Mouse (Mus musculus) liver, embryonic 15.5 days (tissue): Measurements from ENCODE around the gene Tacc3. TPM values are rescaled to one million over a fixed set of nuclear protein-coding genes. Genes with fewer than 3 reads are reported as not detected.

Experiments
- ATAC-seq: fragments of 200-750 bp; cut with Nextera tagmentation; 2 replicates; pipeline ENCODE4 v1.8.0; 2017; ENCODE audit warnings: moderate number of reproducible peaks, mild to moderate bottlenecking, moderate library complexity; ENCODE audit not compliant: insufficient read depth
- H3K27ac ChIP-seq: fragments of 300-500 bp; sonication (generic); replicated peaks from 2 replicates; pipeline ENCODE4 v1.5.1; 2015; ENCODE audit warnings: mild to moderate bottlenecking, inconsistent platforms
- H3K27me3 ChIP-seq: fragments of 300-500 bp; sonication (generic); 2 replicates; pipeline ENCODE4 v1.6.1; 2015; ENCODE audit warnings: mild to moderate bottlenecking, inconsistent platforms
- H3K36me3 ChIP-seq: fragments of 300-500 bp; sonication (generic); replicated peaks from 2 replicates; pipeline ENCODE4 v1.6.1; 2015; ENCODE audit warnings: moderate library complexity, mild to moderate bottlenecking, inconsistent platforms
- H3K4me1 ChIP-seq: fragments of 300-500 bp; sonication (generic); replicated peaks from 2 replicates; pipeline ENCODE4 v1.6.1; 2015; ENCODE audit warnings: inconsistent platforms
- H3K4me2 ChIP-seq: fragments of 300-500 bp; sonication (generic); 2 replicates; pipeline ENCODE4 v1.6.1; 2015; ENCODE audit warnings: moderate library complexity, mild to moderate bottlenecking, inconsistent platforms
- H3K4me3 ChIP-seq: fragments of 300-500 bp; sonication (generic); replicated peaks from 2 replicates; pipeline ENCODE4 v1.5.1; 2015; ENCODE audit warnings: mild to moderate bottlenecking, inconsistent platforms
- H3K9ac ChIP-seq: fragments of 300-500 bp; sonication (generic); 2 replicates; pipeline ENCODE4 v1.6.1; 2015; ENCODE audit warnings: moderate library complexity, mild to moderate bottlenecking, inconsistent platforms
- H3K9me3 ChIP-seq: fragments of 300-500 bp; sonication (generic); replicated peaks from 2 replicates; pipeline ENCODE4 v1.6.1; 2016; ENCODE audit warnings: inconsistent platforms
- WGBS: fragments of 180-500 bp; shearing (Covaris S2); methylation state at CpG from one replicate; pipeline ENCODE4 v1.1.7; 2015; ENCODE audit warnings: mixed read lengths; ENCODE audit not compliant: insufficient replicate concordance; 5-methylcytosine and 5-hydroxymethylcytosine counted together
- polyA plus RNA-seq: library from polyadenylated mRNA; unstranded; fragments of >200 nt; fragmentation: Nextera tagmentation; extraction: Ambion mirVana; gene quantifications from 2 replicates; pipeline ENCODE4 v1.2.1, GENCODE M21; 2015

The Tacc3 gene
- polyA plus RNA-seq, 1 experiment from 2014 or later, result 140 TPM

GRCm38 (mm10) chr5:33656739-33657138 lies 1.2 kb upstream of the Tacc3 start:
- Histone ChIP-seq H3K4me3 (peak overlapping the region; percentile 96), H3K27me3 (no peaks in the 10 kb centered on the region), H3K9ac (peak overlapping the region; percentile 93), H3K27ac (peak overlapping the region; percentile 98), H3K4me2 (peak overlapping the region; percentile 93), H3K4me1 (peaks cover 72% of the 10 kb centered on the region), H3K36me3 (peaks cover 47% of the 10 kb centered on the region), H3K9me3 (no peaks in the 10 kb centered on the region)
- WGBS, result 19% methylated on average over 1 of the region's 1 CpGs
- ATAC-seq, result no peak

DNA sequence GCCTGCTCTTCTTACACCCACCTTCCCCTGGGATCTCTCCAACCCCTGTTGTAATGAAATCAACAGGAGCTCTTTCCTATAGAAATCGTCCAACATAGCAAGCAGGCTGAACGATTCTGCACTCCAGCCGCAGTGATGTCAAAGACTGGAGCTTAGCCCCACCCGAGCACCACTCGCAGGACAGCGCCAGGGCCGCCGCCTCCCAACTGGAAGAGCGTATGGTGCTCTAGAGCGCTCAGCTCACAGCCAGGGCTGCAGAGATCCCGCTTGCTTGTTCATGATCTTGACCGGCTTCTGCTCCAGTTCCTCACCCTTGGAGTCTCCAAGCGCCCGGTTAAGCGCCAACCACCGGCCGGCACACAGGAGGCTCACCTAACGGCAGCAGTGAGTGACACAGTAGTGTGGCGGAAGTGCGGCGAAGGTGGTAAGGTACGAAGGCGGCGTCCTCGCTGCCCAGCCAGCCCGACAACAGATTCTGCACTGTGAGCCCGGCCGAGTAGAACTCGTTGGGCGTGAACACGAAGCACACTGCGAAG lies 609 bp upstream of the Tacc3 start:
- no peaks in the 10 kb centered on the region for H3K9me3 ChIP-seq
- no peaks in the 10 kb centered on the region for H3K27me3 ChIP-seq
- H3K36me3 ChIP-seq, result peaks cover 53% of the 10 kb centered on the region
- peak overlapping the region; percentile 93 for H3K9ac ChIP-seq
- peak overlapping the region; percentile 93 for H3K4me2 ChIP-seq
- peak; percentile 44 for ATAC-seq
- peak overlapping the region; percentile 96 for H3K4me3 ChIP-seq
- under 1% methylated on average over 32 of the region's 32 CpGs for WGBS
- H3K27ac ChIP-seq, result peak overlapping the region; percentile 98
- H3K4me1 ChIP-seq, result peaks cover 71% of the 10 kb centered on the region

DNA sequence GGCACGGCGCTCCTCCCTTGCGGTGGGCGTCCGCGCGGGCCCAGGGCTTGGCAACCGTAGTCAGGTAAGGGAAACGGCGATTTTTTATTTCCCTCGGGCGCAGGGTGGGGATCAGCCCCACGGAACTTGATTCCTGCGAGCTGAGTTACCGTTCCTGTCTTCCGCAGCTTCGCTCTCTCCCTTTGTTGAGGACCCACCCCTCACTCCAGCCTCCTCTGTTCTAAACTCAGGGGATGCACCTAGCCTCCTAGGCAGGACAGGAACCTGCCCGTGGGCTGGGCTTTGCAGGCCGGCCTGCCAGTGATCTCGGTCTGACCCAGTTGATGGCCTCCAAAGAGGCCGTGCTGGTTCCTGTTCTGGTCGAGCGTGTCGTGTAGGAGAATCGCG lies 729 bp downstream of the Tacc3 start:
- Histone ChIP-seq H3K4me1 (peaks cover 58% of the 10 kb centered on the region), H3K27me3 (no peaks in the 10 kb centered on the region), H3K4me3 (peak overlapping the region; percentile 96), H3K27ac (peak overlapping the region; percentile 98), H3K4me2 (peak overlapping the region; percentile 93), H3K9ac (peak overlapping the region; percentile 93), H3K36me3 (peaks cover 58% of the 10 kb centered on the region), H3K9me3 (no peaks in the 10 kb centered on the region)
- 0 out of 2 replicates have a peak, but pooled peaks have one; percentile 1 for ATAC-seq
- under 1% methylated on average over 25 of the region's 26 CpGs for WGBS

GRCm38 (mm10) chr5:33668223-33668622 lies 10.3 kb downstream of the Tacc3 start:
- H3K4me2 ChIP-seq, result no peak overlapping the region
- no peak overlapping the region for H3K9ac ChIP-seq
- H3K27ac ChIP-seq, result no peak overlapping the region
- H3K36me3 ChIP-seq, result peaks cover 97% of the 10 kb centered on the region
- no peaks in the 10 kb centered on the region for H3K4me1 ChIP-seq
- no peaks in the 10 kb centered on the region for H3K27me3 ChIP-seq
- no peak for ATAC-seq
- no peaks in the 10 kb centered on the region for H3K9me3 ChIP-seq
- H3K4me3 ChIP-seq, result no peak overlapping the region

DNA sequence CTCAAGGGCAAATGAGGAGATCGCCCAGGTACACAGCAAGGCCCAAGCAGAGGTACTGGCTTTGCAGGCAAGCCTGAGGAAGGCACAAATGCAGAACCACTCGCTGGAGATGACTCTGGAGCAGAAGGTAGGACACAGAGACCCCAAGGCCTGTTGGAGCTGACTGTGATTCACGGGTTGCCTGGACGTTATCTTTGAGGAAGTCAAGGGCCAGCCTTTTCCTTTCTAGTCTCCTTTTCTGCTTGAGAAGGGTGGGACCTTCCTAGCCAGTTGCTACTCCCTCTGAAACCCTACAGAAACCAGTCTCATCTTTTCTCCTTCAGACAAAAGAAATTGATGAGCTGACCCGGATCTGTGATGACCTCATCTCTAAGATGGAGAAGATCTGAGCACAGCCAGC lies 13.7 kb downstream of the Tacc3 start:
- H3K4me2 ChIP-seq, result no peak overlapping the region
- H3K36me3 ChIP-seq, result peaks cover 72% of the 10 kb centered on the region
- H3K4me3 ChIP-seq, result no peak overlapping the region
- no peak for ATAC-seq
- H3K9me3 ChIP-seq, result no peaks in the 10 kb centered on the region
- H3K27me3 ChIP-seq, result no peaks in the 10 kb centered on the region
- H3K9ac ChIP-seq, result no peak overlapping the region
- H3K27ac ChIP-seq, result no peak overlapping the region
- H3K4me1 ChIP-seq, result no peaks in the 10 kb centered on the region
- 31% methylated on average over 5 of the region's 5 CpGs for WGBS

DNA sequence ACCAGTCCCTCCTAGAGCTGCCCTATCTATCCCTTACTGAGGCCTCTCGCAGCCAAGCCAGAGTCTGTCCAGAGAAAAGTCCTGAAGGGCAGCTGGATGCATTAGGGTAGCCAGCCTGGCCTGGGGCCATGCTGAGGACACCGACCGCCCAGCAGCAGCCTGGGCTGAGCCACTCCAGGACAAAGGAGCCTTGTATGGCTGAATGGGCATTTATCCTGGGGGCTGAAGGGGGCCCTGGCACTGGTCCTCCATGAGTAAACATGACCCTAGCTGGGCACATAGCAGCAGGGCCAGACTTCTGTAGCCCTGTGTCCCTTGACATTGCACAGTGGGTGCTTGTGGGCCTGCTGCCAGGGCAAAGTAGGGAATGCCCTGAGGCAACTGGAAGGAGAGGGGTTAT lies 16.5 kb downstream of the Tacc3 start:
- Histone ChIP-seq H3K4me1 (no peaks in the 10 kb centered on the region), H3K27me3 (no peaks in the 10 kb centered on the region), H3K27ac (no peak overlapping the region), H3K4me2 (no peak overlapping the region), H3K4me3 (no peak overlapping the region), H3K9ac (no peak overlapping the region), H3K9me3 (no peaks in the 10 kb centered on the region), H3K36me3 (peaks cover 44% of the 10 kb centered on the region)
- WGBS, result 86% methylated on average over 3 of the region's 3 CpGs
- no peak for ATAC-seq

DNA sequence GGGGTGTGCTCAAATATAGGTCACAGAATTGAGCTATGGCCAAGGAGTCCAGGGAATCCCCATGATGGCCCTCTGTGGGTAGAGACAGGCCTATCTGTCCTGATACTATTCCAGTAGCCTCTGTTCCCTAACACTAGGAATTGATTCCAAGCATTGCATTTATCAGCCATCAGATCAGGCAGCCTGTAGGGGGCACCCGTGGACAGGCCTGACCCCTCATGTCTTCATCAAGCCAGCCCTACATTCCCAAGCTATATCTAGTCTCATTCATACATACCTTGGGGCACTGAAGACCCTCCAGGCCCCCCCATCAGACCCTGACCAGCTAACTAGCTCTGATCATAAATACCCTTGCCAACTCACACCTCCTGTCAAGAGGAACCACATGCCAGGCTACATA lies 18.0 kb downstream of the Tacc3 start:
- peaks cover 5% of the 10 kb centered on the region; the same call in 1 of the 2 replicates for H3K4me1 ChIP-seq
- WGBS, result 0% methylated on average over 1 of the region's 1 CpGs
- ATAC-seq, result no peak; the same call in 1 of the 2 replicates

GRCm38 (mm10) chr5:33678244-33678643 lies 20.3 kb downstream of the Tacc3 start:
- ATAC-seq, result no peak
- Histone ChIP-seq H3K4me1 (peaks cover 21% of the 10 kb centered on the region), H3K4me3 (no peak overlapping the region), H3K36me3 (peaks cover 7% of the 10 kb centered on the region), H3K9me3 (no peaks in the 10 kb centered on the region), H3K27me3 (no peaks in the 10 kb centered on the region), H3K9ac (no peak overlapping the region), H3K4me2 (no peak overlapping the region), H3K27ac (no peak overlapping the region)
- 70% methylated on average over 5 of the region's 5 CpGs for WGBS

More for the DNA sequence above, 18.0 kb downstream of the Tacc3 start:
- Histone ChIP-seq H3K4me2 (no peak overlapping the region), H3K9me3 (no peaks in the 10 kb centered on the region), H3K9ac (no peak overlapping the region), H3K27me3 (no peaks in the 10 kb centered on the region), H3K27ac (no peak overlapping the region), H3K36me3 (peaks cover 29% of the 10 kb centered on the region), H3K4me3 (no peak overlapping the region)

GRCm38 (mm10) chr5:33681044-33681443 lies 23.1 kb downstream of the Tacc3 start:
- no peak overlapping the region for H3K27ac ChIP-seq

DNA sequence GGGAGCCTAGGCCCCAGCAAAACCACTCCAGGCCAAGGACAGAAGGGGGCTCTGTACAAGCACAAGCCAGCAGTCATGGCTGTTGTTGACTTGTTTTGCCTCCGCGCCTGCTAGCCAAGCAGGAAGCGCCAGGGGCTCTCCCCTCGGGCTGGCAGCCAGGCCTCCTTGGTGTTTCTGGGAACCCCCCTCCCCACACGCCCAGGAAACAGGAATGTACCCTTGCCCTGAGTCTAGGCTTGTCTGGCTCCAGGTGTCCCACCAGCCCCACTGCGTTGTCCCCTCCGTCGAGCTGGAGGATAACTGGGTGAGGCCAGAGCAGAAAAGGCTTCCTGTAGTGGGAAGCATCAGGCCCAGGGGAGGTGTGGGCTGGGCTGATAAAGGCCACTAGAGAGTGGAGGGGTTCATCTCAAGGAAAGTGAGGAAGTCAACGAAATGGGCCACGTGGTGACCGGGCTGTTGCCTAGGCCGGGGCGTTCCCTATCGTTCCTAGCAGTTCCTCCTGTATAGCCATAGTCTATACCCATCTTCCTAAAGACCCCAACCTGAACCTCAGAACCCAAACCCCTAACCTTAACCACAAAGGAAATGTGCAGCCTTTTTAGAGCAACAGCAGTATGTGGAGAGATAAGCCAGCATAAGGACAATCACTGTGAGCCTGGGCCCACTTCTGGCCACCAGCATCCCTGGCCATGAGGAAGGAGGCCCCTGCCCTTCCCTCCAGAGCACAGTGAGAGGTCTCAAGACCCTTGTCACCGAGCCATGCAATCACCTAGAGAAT lies 23.9 kb downstream of the Tacc3 start:
- H3K36me3 ChIP-seq, result no peaks in the 10 kb centered on the region
- WGBS, result 11% methylated on average over 15 of the region's 15 CpGs
- ATAC-seq, result peak; percentile 73
- H3K4me3 ChIP-seq, result no peak overlapping the region
- peak overlapping the region; percentile 20 for H3K4me2 ChIP-seq
- no peaks in the 10 kb centered on the region for H3K9me3 ChIP-seq
- no peak overlapping the region for H3K9ac ChIP-seq
- no peak overlapping the region for H3K27ac ChIP-seq
- peaks cover 26% of the 10 kb centered on the region for H3K4me1 ChIP-seq
- no peaks in the 10 kb centered on the region for H3K27me3 ChIP-seq

More at GRCm38 (mm10) chr5:33681044-33681443, 23.1 kb downstream of the Tacc3 start:
- H3K4me3 ChIP-seq, result no peak overlapping the region
- H3K4me2 ChIP-seq, result no peak overlapping the region
- no peaks in the 10 kb centered on the region for H3K9me3 ChIP-seq
- no peaks in the 10 kb centered on the region for H3K27me3 ChIP-seq
- WGBS, result 19% methylated on average over 3 of the region's 3 CpGs
- ATAC-seq, result no peak
- peaks cover 21% of the 10 kb centered on the region for H3K4me1 ChIP-seq
- no peaks in the 10 kb centered on the region for H3K36me3 ChIP-seq
- H3K9ac ChIP-seq, result no peak overlapping the region

DNA sequence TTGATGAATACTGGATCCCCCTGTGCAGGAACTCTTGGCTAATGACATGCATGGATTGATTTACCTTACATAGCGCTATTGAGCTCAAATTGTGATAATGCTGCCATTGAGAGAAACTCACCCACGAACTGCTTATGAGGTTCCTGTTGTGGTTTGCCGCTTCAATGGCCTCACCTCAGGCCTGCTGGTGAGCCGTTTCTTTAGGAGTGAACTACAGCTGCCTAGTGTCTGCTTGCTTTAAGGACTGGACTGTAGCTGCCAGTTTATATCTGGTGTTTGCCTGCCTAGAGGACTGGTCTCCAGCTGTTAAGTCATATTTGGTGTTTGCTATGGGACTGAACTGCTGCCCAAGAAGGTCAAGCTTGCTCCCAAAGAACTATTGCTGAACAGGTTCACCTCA lies 25.0 kb downstream of the Tacc3 start:
- no peak overlapping the region for H3K4me3 ChIP-seq
- peaks cover 33% of the 10 kb centered on the region for H3K4me1 ChIP-seq
- 45% methylated on average over 4 of the region's 4 CpGs for WGBS
- H3K27ac ChIP-seq, result no peak overlapping the region
- no peaks in the 10 kb centered on the region for H3K36me3 ChIP-seq
- H3K27me3 ChIP-seq, result no peaks in the 10 kb centered on the region
- no peak overlapping the region for H3K9ac ChIP-seq
- no peak for ATAC-seq
- H3K4me2 ChIP-seq, result no peak overlapping the region
- H3K9me3 ChIP-seq, result no peaks in the 10 kb centered on the region
